Mouse (Mus musculus) embryo, embryonic 11 days (tissue): ENCODE results near the gene Ap3d1.
A peak's percentile ranks its signal among the peaks of the same experiment; 100 is the strongest.

ENCODE experiments used
- DNase-seq: peaks from one replicate; pipeline ENCODE4 v3.0.0-alpha.2; 2015

Ap3d1 gene

GRCm38 (mm10) chr10:80742180-80742978 lies at the start of gene Ap3d1:
Gene Ap3d1, minus strand, starts transcription at chr10:80742264.
- peak; percentile 99 for DNase-seq

DNA sequence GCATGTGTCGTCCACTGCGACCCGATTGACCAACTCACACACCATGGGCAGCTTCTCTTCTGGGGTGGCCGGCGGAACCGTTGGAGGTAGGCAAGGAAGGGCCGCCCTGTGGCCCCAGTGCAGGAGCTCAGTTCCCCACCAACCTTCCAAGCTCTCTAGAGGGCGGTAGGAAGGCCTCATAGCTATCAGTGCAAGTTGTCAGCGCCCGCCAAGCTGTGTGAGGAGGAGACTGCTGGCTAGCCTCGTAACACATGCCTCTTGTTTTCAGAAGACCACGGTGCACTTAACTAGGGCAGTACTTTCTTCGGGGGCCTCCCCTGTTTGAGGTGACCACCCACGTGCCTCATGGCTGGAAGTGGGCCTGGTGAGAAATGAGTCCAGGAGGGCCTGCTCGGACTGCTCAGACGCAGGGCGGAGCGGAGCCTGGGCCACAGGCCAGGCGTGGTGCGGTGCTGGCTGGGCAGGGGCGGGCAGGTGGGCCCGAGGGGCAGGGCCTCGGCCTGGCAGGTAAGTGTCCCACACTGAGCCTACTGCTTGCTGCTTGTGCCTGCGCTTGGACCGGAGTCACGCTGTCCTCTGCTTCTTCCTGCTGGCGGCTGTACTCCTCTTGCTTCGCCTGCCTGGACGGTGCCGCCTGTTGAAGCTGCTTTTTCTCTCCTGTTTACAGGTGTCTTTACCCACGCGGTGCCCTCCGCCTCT lies 49.6 kb upstream of the Ap3d1 start:
- no peak for DNase-seq

DNA sequence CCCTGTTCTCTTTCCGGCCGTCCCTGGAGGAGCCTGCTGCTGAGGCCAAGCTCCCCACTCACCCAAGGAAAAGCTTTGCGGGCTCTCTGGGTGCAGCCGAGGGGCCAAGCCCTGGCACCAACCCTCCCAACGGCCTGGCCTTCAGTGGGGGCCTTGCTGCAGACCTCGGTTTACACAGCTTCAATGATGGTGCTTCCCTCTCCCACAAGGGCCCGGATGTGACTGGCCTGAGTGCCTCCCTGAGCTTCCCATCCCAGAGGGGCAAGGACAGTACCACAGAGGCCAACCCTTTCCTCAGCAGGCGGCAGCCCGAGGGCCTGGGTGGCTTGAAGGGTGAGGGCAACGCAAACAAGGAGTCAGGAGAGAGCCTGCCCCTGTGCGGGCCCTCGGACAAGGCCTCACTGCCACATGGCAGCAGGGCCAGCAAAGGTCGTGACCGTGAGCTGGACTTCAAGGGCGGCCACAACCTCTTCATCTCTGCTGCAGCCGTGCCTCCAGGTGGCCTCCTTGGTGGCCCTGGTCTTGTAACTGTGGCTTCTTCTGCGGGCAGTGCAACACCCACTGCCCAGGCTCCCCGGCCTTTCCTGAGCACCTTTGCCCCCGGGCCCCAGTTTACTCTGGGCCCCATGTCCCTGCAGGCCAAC lies 48.8 kb upstream of the Ap3d1 start:
- DNase-seq: no peak

GRCm38 (mm10) chr10:80787517-80787916 lies 45.5 kb upstream of the Ap3d1 start:
- no peak for DNase-seq

DNA sequence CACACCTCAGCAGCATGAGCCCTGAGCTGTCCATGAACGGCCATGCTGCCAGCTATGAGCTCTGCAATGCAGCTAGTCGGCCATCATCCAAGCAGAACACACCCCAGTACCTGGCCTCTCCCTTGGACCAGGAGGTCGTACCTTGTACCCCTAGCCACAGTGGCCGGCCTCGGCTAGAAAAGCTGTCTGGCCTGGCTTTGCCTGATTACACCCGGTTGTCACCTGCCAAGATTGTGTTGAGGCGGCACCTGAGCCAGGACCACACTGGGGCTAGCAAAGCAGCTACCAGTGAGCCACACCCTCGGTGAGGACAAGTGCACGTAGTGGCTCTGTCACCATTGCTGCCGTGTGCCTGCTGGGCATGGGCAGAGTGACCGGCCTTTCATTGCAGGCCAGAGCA lies 43.9 kb upstream of the Ap3d1 start:
- DNase-seq: no peak

DNA sequence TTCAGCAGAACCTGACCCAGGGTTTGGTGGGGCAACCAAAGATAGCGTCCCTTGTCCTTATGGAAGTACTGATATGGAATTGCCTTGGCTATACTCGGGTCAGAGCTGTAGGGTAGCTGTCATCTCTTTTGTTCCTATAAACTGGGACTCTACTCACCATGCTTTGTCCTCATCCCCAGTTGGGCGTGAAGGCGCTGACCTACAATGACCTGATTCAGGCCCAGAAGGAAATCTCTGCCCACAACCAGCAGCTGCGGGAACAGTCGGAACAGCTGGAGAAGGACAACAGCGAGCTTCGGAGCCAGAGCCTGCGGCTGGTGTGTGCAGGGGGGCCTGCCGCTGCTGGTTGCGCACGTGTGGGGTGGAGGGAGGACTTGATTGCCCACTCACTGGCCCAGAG lies 42.8 kb upstream of the Ap3d1 start:
- DNase-seq: no peak

GRCm38 (mm10) chr10:80784302-80784701 lies 42.2 kb upstream of the Ap3d1 start:
- DNase-seq: no peak

GRCm38 (mm10) chr10:80779565-80779964 lies 37.5 kb upstream of the Ap3d1 start:
- no peak for DNase-seq

DNA sequence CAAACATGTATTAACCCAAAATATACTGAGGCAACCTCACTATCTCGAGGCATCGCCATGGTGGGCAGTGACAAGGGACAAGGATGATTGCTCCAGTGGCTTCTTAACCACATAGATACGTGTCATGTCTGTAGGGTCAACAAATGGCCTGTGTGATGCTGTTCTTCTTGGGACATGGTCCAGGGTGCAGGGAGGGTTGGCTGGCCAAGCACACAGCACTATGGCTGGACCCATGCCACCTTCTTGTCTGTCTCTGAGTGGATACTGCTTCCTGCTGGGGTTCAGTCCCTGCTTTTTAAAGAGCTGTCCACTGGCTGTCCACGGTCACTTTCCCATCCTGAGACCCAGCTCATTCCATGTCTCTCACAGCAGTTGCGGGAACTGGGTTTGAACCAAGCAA lies 35.1 kb upstream of the Ap3d1 start:
- DNase-seq: no peak

- DNase-seq: no peak
These were observed 34.4 kb upstream of the Ap3d1 start for GRCm38 (mm10) chr10:80776358-80776869.

DNA sequence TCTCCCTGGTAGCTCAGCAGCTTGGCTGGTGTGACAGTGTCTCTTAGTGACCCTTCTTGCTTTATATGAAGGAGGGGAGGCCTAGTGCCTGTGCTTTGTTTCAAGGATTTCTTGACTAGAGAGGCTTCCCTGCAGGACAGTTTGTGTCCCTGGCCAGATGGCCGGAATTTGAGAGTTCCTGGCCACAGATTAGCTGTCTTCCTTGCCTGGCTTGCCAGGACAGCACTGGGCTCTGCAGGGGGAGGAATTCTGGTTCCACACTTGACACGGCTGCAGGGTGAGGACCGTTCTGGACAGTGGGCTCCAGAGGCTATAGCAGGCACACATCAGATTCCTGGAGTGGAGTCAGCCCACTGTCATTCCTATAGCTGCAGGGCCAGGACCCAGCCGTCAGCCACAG lies 33.7 kb upstream of the Ap3d1 start:
- DNase-seq: no peak

- no peak for DNase-seq
These were observed 32.9 kb upstream of the Ap3d1 start for GRCm38 (mm10) chr10:80774981-80775380.

DNA sequence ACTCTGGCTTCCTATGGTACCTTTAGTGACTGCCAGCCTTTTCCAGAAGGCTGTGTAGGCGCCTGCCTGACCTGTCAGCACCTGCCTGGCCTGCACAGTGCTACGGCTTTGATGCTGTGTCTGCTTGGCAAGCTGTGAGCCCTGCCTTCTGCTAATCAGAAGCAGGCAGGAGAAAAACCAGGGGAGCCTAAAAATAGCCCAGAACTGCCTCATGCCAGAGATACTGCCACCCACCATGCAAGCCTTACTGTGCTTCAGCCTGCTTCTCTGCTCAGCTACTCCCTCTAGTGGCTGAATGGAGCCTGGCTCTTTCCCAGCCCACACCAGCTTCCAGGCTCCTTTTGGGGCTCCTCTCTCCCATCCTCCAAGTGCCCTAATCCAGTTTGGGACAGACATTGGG lies 32.5 kb upstream of the Ap3d1 start:
- DNase-seq: peak; percentile 78

DNA sequence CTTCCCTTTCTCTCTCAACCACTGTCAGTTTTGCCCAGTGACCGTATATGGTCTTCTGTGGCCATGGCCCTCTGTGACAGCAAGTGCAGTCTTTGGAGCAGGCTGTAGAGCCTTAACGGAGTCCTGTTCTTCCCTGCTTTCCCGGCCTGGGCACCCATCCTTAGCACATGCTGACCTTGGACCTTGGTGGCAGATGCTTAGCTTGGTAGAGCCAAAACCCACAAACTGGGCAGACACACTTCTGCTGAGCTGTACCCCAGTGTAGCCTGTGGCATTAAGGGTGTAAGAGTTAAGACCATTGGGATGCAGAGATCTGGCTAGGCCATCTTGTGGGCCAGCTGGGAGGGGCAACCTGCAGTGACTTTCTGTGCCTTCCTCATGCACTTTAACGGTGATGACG lies 31.8 kb upstream of the Ap3d1 start:
- DNase-seq: no peak

- DNase-seq: no peak
These were observed 26.3 kb upstream of the Ap3d1 start for GRCm38 (mm10) chr10:80768365-80768764.

- no peak for DNase-seq
These were observed 24.2 kb upstream of the Ap3d1 start for GRCm38 (mm10) chr10:80766161-80766815.

GRCm38 (mm10) chr10:80765746-80766145 lies 23.7 kb upstream of the Ap3d1 start:
- no peak for DNase-seq

DNA sequence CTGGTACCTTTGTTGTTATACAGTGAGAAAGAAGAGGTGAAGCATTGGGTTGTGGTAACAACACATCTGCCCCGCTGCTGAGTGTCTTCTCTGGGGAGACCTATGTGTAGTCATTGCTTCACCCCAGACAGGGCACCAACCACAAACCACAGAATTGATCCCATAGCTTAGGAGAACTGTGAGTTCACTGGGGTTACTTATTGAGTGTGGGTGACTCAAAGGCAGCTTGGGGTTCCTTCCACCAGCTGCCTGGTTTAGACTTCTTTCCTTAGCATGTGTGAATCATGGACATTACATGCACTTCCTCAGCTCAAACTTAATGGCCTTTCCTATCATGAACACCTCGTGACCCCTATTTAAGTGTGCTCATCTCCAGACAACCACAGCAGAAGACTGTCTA lies 21.4 kb upstream of the Ap3d1 start:
- DNase-seq: no peak

DNA sequence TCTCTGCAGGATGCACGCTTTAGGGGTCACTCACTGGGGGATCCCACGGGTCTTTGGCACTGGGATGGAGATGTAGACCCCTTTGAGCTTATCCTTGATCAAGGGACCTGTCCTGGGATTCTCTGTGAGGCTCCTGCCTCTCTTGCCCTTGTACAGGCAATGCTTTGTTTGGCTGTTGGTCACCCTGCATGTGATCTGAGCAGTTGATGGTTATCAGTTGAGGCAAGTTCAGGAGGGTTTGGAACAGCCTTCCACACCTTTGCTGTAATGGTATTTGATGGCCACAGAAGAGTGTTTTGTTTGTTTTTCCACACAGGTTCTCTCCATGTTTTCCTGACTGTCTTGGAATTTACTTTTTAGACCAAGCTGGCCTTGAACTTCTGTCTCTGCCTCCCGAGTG lies 19.8 kb upstream of the Ap3d1 start:
- DNase-seq: no peak

DNA sequence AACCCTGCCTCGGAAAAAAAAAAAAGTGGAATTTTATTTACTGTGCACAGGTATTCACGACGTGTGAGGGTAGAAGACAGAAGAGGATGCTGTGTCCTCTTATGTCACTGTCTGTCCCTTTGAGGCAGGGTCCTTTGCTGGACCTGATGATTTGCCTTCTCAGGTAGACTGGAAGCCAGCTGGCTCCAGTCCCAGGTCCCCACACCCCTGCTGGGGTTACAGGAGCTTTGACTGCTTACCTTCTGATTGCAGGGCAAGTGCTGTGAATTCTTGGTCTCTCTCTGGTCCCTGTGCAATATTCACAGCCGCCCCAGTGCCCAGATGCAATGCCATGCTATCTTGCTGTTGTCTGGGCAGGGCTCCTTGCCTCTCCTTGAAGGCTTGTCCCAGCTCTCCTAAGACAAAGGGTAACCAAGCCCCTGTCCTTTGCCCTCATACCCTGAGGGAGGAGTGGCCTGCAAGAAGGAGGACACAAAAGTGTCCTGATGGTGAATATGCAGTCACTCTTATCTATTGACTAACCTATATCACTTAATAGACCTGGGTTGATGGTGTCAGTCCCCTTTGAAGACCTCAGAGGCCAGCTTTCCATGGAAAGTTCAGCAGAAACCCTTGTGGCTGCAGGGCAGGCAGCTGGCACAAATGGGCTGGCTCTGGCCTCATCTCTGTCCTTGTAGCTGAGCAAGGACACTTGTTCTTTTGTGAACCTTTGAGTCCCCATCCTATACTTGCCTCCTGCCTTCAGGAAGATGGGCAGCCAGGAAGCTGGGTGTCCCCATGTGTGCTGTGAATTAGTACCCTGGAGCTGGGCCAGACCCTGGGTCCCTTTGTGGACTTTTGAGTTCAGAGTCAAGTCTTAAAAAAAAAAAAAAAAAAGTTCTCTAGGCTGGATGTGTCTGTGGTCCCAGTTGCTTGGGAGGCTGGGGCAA lies 18.8 kb upstream of the Ap3d1 start:
- DNase-seq: no peak

DNA sequence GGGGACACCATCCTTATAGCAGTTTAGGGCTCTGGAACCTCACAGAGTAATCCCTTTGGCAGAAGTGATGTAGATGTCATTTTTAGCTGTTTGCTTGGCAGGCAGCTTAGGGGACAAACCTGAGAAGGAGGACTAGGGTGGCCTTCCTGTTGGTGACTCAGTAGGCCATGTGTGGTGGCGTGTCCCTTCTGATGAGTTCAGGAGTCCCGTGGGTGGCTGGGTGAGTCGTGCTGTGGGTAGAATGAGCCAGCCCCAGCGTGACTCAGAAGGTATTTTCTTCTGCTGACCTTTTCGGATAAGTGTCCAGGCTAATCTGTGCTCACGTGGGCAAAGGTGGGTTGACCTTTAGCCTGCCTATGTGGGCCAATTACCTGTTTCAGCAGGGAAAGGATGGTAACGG lies 16.6 kb upstream of the Ap3d1 start:
- no peak for DNase-seq

GRCm38 (mm10) chr10:80757717-80758116 lies 15.7 kb upstream of the Ap3d1 start:
- peak; percentile 68 for DNase-seq
